Mouse (Mus musculus): ENCODE results near the gene Pde6b. TPM values are rescaled to one million over a fixed set of nuclear protein-coding genes. Genes with fewer than 3 reads are reported as not detected.

The Pde6b gene
- not detected in 2 replicates for total RNA-seq (2014; rRNA removed)
- not detected in 2 replicates for polyA plus RNA-seq (2012; rRNA removed)

GRCm38 (mm10) chr5:108388201-108388600 lies at the start of gene Pde6b:
Pde6b (plus strand) TSS chr5:108388391.
- no peak within 1 kb of the TSS for H3K4me3 ChIP-seq (ENCODE audit: insufficient read depth, low read depth, low read length)
- WGBS: 64% methylated on average over 7 of the region's 7 CpGs
- no peaks in the 10 kb centered on the region for H3K36me3 ChIP-seq (ENCODE audit: control insufficient read depth, insufficient read depth, low read length)
- H3K79me2 ChIP-seq (ENCODE audit: control insufficient read depth, insufficient read depth, low read length): no peaks in the 10 kb centered on the region
- no peaks in the 10 kb centered on the region; the same call in 1 of the 2 replicates for H3K27me3 ChIP-seq (ENCODE audit: control insufficient read depth, insufficient read depth, low read length)
- H3K27ac ChIP-seq (replicated peaks; ENCODE audit: insufficient read depth, low read depth, low read length): no peak within 1 kb of the TSS
- H3K4me1 ChIP-seq (ENCODE audit: control insufficient read depth, insufficient read depth, low read length): no peaks in the 10 kb centered on the region
- no peak for TF ChIP-seq CTCF (IDR thresholded peaks at IDR 0.05; ENCODE audit: low read depth, low read length)
- TF ChIP-seq POLR2A (IDR thresholded peaks at IDR 0.05; ENCODE audit: extremely low read depth, insufficient read depth, low read length): no peak
- no peak within 1 kb of the TSS for H3K9ac ChIP-seq (ENCODE audit: low read depth, low read length)
- DNase-seq (ENCODE audit: extremely low read depth, low read depth, low spot score): no peak

GRCm38 (mm10) chr5:108343680-108344170 lies 44.5 kb upstream of the Pde6b start:
- no peak overlapping the region for H3K4me3 ChIP-seq (ENCODE audit: insufficient read depth, low read depth, low read length)
- TF ChIP-seq POLR2A (IDR thresholded peaks at IDR 0.05; ENCODE audit: extremely low read depth, insufficient read depth, low read length) (no peak), CTCF (IDR thresholded peaks at IDR 0.05; ENCODE audit: low read depth, low read length) (no peak)
- H3K27me3 ChIP-seq (ENCODE audit: control insufficient read depth, insufficient read depth, low read length): no peaks in the 10 kb centered on the region
- no peak overlapping the region for H3K27ac ChIP-seq (replicated peaks; ENCODE audit: insufficient read depth, low read depth, low read length)
- H3K4me1 ChIP-seq (ENCODE audit: control insufficient read depth, insufficient read depth, low read length): no peaks in the 10 kb centered on the region
- no peak overlapping the region for H3K9ac ChIP-seq (ENCODE audit: low read depth, low read length)
- H3K36me3 ChIP-seq (ENCODE audit: control insufficient read depth, insufficient read depth, low read length): peaks cover 51% of the 10 kb centered on the region
- 94% methylated on average over 4 of the region's 4 CpGs for WGBS
- DNase-seq (ENCODE audit: extremely low read depth, low read depth, low spot score): no peak
- no peaks in the 10 kb centered on the region for H3K79me2 ChIP-seq (ENCODE audit: control insufficient read depth, insufficient read depth, low read length)

GRCm38 (mm10) chr5:108345313-108346071 lies 42.7 kb upstream of the Pde6b start:
- no peaks in the 10 kb centered on the region for H3K27me3 ChIP-seq (ENCODE audit: control insufficient read depth, insufficient read depth, low read length)
- DNase-seq (ENCODE audit: extremely low read depth, low read depth, low spot score): no peak
- TF ChIP-seq CTCF (IDR thresholded peaks at IDR 0.05; ENCODE audit: low read depth, low read length) (no peak), POLR2A (IDR thresholded peaks at IDR 0.05; ENCODE audit: extremely low read depth, insufficient read depth, low read length) (no peak)
- H3K4me3 ChIP-seq (ENCODE audit: insufficient read depth, low read depth, low read length): no peak overlapping the region
- no peak overlapping the region for H3K27ac ChIP-seq (replicated peaks; ENCODE audit: insufficient read depth, low read depth, low read length)
- H3K79me2 ChIP-seq (ENCODE audit: control insufficient read depth, insufficient read depth, low read length): no peaks in the 10 kb centered on the region
- WGBS: 91% methylated on average over 10 of the region's 10 CpGs
- H3K9ac ChIP-seq (ENCODE audit: low read depth, low read length): no peak overlapping the region
- H3K36me3 ChIP-seq (ENCODE audit: control insufficient read depth, insufficient read depth, low read length): peaks cover 54% of the 10 kb centered on the region
- H3K4me1 ChIP-seq (ENCODE audit: control insufficient read depth, insufficient read depth, low read length): no peaks in the 10 kb centered on the region

GRCm38 (mm10) chr5:108347843-108348242 lies 40.3 kb upstream of the Pde6b start:
- no peak overlapping the region for H3K27ac ChIP-seq (replicated peaks; ENCODE audit: insufficient read depth, low read depth, low read length)
- H3K27me3 ChIP-seq (ENCODE audit: control insufficient read depth, insufficient read depth, low read length): no peaks in the 10 kb centered on the region
- no peak for TF ChIP-seq POLR2A (IDR thresholded peaks at IDR 0.05; ENCODE audit: extremely low read depth, insufficient read depth, low read length)
- no peak for TF ChIP-seq CTCF (IDR thresholded peaks at IDR 0.05; ENCODE audit: low read depth, low read length)
- H3K36me3 ChIP-seq (ENCODE audit: control insufficient read depth, insufficient read depth, low read length): peaks cover 49% of the 10 kb centered on the region
- no peaks in the 10 kb centered on the region for H3K4me1 ChIP-seq (ENCODE audit: control insufficient read depth, insufficient read depth, low read length)
- no peaks in the 10 kb centered on the region for H3K79me2 ChIP-seq (ENCODE audit: control insufficient read depth, insufficient read depth, low read length)
- H3K4me3 ChIP-seq (ENCODE audit: insufficient read depth, low read depth, low read length): no peak overlapping the region
- WGBS: 94% methylated on average over 6 of the region's 6 CpGs
- no peak overlapping the region for H3K9ac ChIP-seq (ENCODE audit: low read depth, low read length)
- DNase-seq (ENCODE audit: extremely low read depth, low read depth, low spot score): no peak

- no peaks in the 10 kb centered on the region for H3K79me2 ChIP-seq (ENCODE audit: control insufficient read depth, insufficient read depth, low read length)
- no peak overlapping the region for H3K9ac ChIP-seq (ENCODE audit: low read depth, low read length)
- no peak overlapping the region for H3K4me3 ChIP-seq (ENCODE audit: insufficient read depth, low read depth, low read length)
- no peak for DNase-seq (ENCODE audit: extremely low read depth, low read depth, low spot score)
- TF ChIP-seq POLR2A (IDR thresholded peaks at IDR 0.05; ENCODE audit: extremely low read depth, insufficient read depth, low read length) (no peak), CTCF (IDR thresholded peaks at IDR 0.05; ENCODE audit: low read depth, low read length) (no peak)
- no peak overlapping the region for H3K27ac ChIP-seq (replicated peaks; ENCODE audit: insufficient read depth, low read depth, low read length)
- no peaks in the 10 kb centered on the region for H3K4me1 ChIP-seq (ENCODE audit: control insufficient read depth, insufficient read depth, low read length)
- peaks cover 35% of the 10 kb centered on the region for H3K36me3 ChIP-seq (ENCODE audit: control insufficient read depth, insufficient read depth, low read length)
- no peaks in the 10 kb centered on the region for H3K27me3 ChIP-seq (ENCODE audit: control insufficient read depth, insufficient read depth, low read length)
- 95% methylated on average over 9 of the region's 9 CpGs for WGBS
These were observed 38.6 kb upstream of the Pde6b start for GRCm38 (mm10) chr5:108349511-108350148.
